Mouse (Mus musculus): Measurements from ENCODE around the gene Gm45713. TPM values are rescaled to one million over a fixed set of nuclear protein-coding genes. Genes with fewer than 3 reads are reported as not detected.
A peak's percentile ranks its signal among the peaks of the same experiment; 100 is the strongest.
"Not testable (repeated sequence)": the region's sequence is repeated elsewhere in the genome, so short reads cannot be mapped to it uniquely, and the experiment has no call there.

The Gm45713 gene
- total RNA-seq, 2 experiments from 2014 or later = not detected

GRCm38 (mm10) chr7:45125649-45126048 lies 10.4 kb downstream of the Gm45713 start:
- not testable (repeated sequence) for DNase-seq (ENCODE audit: low spot score in 2 of 2)

- DNase-seq (ENCODE audit: low spot score in 2 of 2) = no peak
These were observed 10.9 kb downstream of the Gm45713 start for GRCm38 (mm10) chr7:45125144-45125600.

- peak; percentile 96 for DNase-seq (ENCODE audit: low spot score in 2 of 2)
These were observed 11.5 kb downstream of the Gm45713 start, which contains the start of gene Rps11 for GRCm38 (mm10) chr7:45124224-45125143. Gene Rps11, minus strand, starts transcription at chr7:45124439.

- no peak for DNase-seq (ENCODE audit: low spot score in 2 of 2)
These were observed 12.9 kb downstream of the Gm45713 start for GRCm38 (mm10) chr7:45123186-45123570.

- no peak for DNase-seq (ENCODE audit: low spot score in 2 of 2)
These were observed 13.4 kb downstream of the Gm45713 start for GRCm38 (mm10) chr7:45122561-45123185.

GRCm38 (mm10) chr7:45121966-45122365 lies 14.1 kb downstream of the Gm45713 start:
- DNase-seq (ENCODE audit: low spot score in 2 of 2) = no peak

GRCm38 (mm10) chr7:45121404-45121803 lies 14.6 kb downstream of the Gm45713 start:
- peak in 1 of 2 experiments; percentile 44 for DNase-seq (ENCODE audit: low spot score in 2 of 2)

- DNase-seq (ENCODE audit: low spot score in 2 of 2) = no peak
These were observed 16.0 kb downstream of the Gm45713 start for GRCm38 (mm10) chr7:45119780-45120709.

- DNase-seq (ENCODE audit: low spot score in 2 of 2) = no peak
These were observed 17.7 kb downstream of the Gm45713 start for GRCm38 (mm10) chr7:45118336-45118735.

- DNase-seq (ENCODE audit: low spot score in 2 of 2) = no peak
These were observed 18.5 kb downstream of the Gm45713 start for GRCm38 (mm10) chr7:45117566-45117965.

GRCm38 (mm10) chr7:45113476-45113875 lies 22.6 kb downstream of the Gm45713 start:
- no peak for DNase-seq (ENCODE audit: low spot score in 2 of 2)

GRCm38 (mm10) chr7:45112529-45112928 lies 23.5 kb downstream of the Gm45713 start:
- DNase-seq (ENCODE audit: low spot score in 2 of 2) = no peak

GRCm38 (mm10) chr7:45111940-45112339 lies 24.1 kb downstream of the Gm45713 start:
- DNase-seq (ENCODE audit: low spot score in 2 of 2) = no peak

- not testable (repeated sequence) for DNase-seq (ENCODE audit: low spot score in 2 of 2)
These were observed 25.9 kb downstream of the Gm45713 start for GRCm38 (mm10) chr7:45110089-45110488.

- DNase-seq (ENCODE audit: low spot score in 2 of 2) = no peak
These were observed 28.9 kb downstream of the Gm45713 start for GRCm38 (mm10) chr7:45107052-45107645.

GRCm38 (mm10) chr7:45106441-45106840 lies 29.6 kb downstream of the Gm45713 start:
- no peak for DNase-seq (ENCODE audit: low spot score in 2 of 2)

GRCm38 (mm10) chr7:45105491-45105890 lies 30.5 kb downstream of the Gm45713 start:
- DNase-seq (ENCODE audit: low spot score in 2 of 2) = no peak

- DNase-seq (ENCODE audit: low spot score in 2 of 2) = no peak
These were observed 31.1 kb downstream of the Gm45713 start for GRCm38 (mm10) chr7:45104941-45105340.

- DNase-seq (ENCODE audit: low spot score in 2 of 2) = peak; percentile 66 to 72
These were observed 32.3 kb downstream of the Gm45713 start, which contains the start of gene Fcgrt for GRCm38 (mm10) chr7:45103652-45104180. Gene Fcgrt, minus strand, starts transcription at chr7:45103851.

GRCm38 (mm10) chr7:45102940-45103585 lies 33.0 kb downstream of the Gm45713 start:
- no peak for DNase-seq (ENCODE audit: low spot score in 2 of 2)
